Mouse (Mus musculus) bone marrow, adult 2 months (tissue): ENCODE measurements around the gene Map1s.

Experiments used
- CTCF ChIP-seq: fragments of 200-500 bp; IDR thresholded peaks from 2 replicates; pipeline ENCODE4 v1.5.1; 2011; ENCODE audit warnings: low read length, control low read depth; ENCODE audit not compliant: control insufficient read depth, insufficient read depth
- POLR2A ChIP-seq: fragments of 200-500 bp; IDR thresholded peaks from 2 replicates; pipeline ENCODE4 v1.6.1; 2011; ENCODE audit warnings: low read depth, mild to moderate bottlenecking, control low read depth, low read length, borderline replicate concordance; ENCODE audit not compliant: control insufficient read depth

DNA sequence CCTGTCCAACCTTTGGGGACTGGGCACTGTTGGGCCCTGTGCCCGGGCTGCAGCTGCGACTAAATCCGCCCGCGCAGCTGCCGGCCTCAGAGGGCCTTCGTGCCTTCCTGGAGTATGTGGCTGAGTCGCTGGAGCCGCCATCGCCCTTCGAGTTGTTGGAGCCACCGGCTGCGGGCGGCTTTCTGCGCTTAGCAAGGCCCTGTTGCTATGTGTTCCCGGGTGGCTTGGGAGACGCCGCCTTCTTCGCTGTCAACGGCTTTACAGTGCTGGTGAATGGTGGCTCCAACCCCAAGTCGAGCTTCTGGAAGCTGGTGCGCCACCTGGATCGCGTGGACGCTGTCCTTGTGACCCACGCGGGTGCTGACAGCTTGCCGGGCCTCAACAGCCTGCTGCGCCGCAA lies 7.2 kb downstream of the Map1s start:
- no peak for TF ChIP-seq POLR2A
- TF ChIP-seq CTCF, result no peak
